Mouse (Mus musculus): Measurements from ENCODE around the gene Galnt17. TPM values are rescaled to one million over a fixed set of nuclear protein-coding genes. Genes with fewer than 3 reads are reported as not detected.

The Galnt17 gene
- polyA plus RNA-seq, 1 experiment from 2014 or later: 0.96 TPM

- WGBS (ENCODE audit: insufficient replicate concordance): 100% methylated on average over 1 of the region's 1 CpGs
Observed at GRCm38 (mm10) chr5:130930999-130931398, 377.3 kb downstream of the Galnt17 start.

GRCm38 (mm10) chr5:130927794-130928149 lies 380.5 kb downstream of the Galnt17 start:
- Histone ChIP-seq H3K4me1 (ENCODE audit: control insufficient read depth, insufficient read depth, low read length) (no peaks in the 10 kb centered on the region), H3K36me3 (ENCODE audit: control insufficient read depth, insufficient read depth, low read length) (no peaks in the 10 kb centered on the region), H3K9me3 (replicated peaks; ENCODE audit: control insufficient read depth, low read length) (no peaks in the 10 kb centered on the region), H3K4me3 (ENCODE audit: low read depth, low read length) (no peak overlapping the region), H3K9ac (ENCODE audit: low read depth, low read length) (no peak overlapping the region), H3K4me2 (no peak overlapping the region), H3K27ac (ENCODE audit: low read depth, low read length) (no peak overlapping the region), H3K27me3 (ENCODE audit: control insufficient read depth, insufficient read depth, low read length) (no peaks in the 10 kb centered on the region)
- ATAC-seq (replicated peaks; ENCODE audit: insufficient number of reproducible peaks, low FRiP score, low TSS enrichment): no peak; the same call in 1 of the 2 replicates
- WGBS (ENCODE audit: insufficient replicate concordance): 49% methylated on average over 8 of the region's 8 CpGs

More at GRCm38 (mm10) chr5:130930999-130931398, 377.3 kb downstream of the Galnt17 start:
- Histone ChIP-seq H3K4me2 (no peak overlapping the region), H3K4me3 (ENCODE audit: low read depth, low read length) (no peak overlapping the region), H3K9me3 (replicated peaks; ENCODE audit: control insufficient read depth, low read length) (no peaks in the 10 kb centered on the region), H3K9ac (ENCODE audit: low read depth, low read length) (no peak overlapping the region), H3K27ac (ENCODE audit: low read depth, low read length) (no peak overlapping the region), H3K4me1 (ENCODE audit: control insufficient read depth, insufficient read depth, low read length) (no peaks in the 10 kb centered on the region), H3K36me3 (ENCODE audit: control insufficient read depth, insufficient read depth, low read length) (no peaks in the 10 kb centered on the region), H3K27me3 (ENCODE audit: control insufficient read depth, insufficient read depth, low read length) (no peaks in the 10 kb centered on the region)
- ATAC-seq (replicated peaks; ENCODE audit: insufficient number of reproducible peaks, low FRiP score, low TSS enrichment): no peak

DNA sequence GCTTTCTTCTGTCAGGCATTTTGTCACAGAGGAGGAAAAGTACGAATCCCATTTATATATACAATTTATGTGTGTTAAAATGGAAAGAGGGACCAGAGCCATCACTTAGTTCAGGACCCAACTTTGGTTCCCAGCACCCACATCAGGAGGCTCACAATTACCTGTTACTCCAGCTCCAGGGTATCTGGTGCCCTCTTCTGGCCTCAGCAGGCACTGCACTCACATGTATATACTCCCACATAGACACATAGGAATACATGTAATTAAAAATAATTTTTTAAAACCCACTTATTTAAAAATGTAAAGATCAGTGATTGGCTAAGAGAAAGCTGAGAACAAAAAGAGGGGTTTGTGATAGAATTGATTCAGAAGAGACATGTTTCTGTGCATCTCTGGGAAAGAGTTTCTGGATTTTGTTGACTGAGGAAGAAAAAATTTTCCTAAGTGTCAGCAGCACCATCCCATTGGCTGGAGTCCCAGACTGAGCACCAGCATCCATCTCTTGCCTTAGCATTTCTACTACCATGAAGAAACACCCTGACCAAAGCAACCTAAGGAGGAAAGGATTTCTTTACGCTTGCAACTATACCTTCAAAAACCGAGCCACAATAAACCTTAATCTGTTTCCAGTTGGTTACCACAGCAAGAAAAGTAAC lies 381.0 kb downstream of the Galnt17 start:
- no peak overlapping the region for H3K4me3 ChIP-seq (ENCODE audit: low read depth, low read length)
- H3K4me1 ChIP-seq (ENCODE audit: control insufficient read depth, insufficient read depth, low read length): no peaks in the 10 kb centered on the region
- no peak for ATAC-seq (replicated peaks; ENCODE audit: insufficient number of reproducible peaks, low FRiP score, low TSS enrichment)
- no peaks in the 10 kb centered on the region for H3K9me3 ChIP-seq (replicated peaks; ENCODE audit: control insufficient read depth, low read length)
- H3K27me3 ChIP-seq (ENCODE audit: control insufficient read depth, insufficient read depth, low read length): no peaks in the 10 kb centered on the region
- WGBS (ENCODE audit: insufficient replicate concordance): 63% methylated on average over 3 of the region's 3 CpGs
- H3K36me3 ChIP-seq (ENCODE audit: control insufficient read depth, insufficient read depth, low read length): no peaks in the 10 kb centered on the region
- H3K9ac ChIP-seq (ENCODE audit: low read depth, low read length): no peak overlapping the region
- no peak overlapping the region for H3K4me2 ChIP-seq
- H3K27ac ChIP-seq (ENCODE audit: low read depth, low read length): no peak overlapping the region

DNA sequence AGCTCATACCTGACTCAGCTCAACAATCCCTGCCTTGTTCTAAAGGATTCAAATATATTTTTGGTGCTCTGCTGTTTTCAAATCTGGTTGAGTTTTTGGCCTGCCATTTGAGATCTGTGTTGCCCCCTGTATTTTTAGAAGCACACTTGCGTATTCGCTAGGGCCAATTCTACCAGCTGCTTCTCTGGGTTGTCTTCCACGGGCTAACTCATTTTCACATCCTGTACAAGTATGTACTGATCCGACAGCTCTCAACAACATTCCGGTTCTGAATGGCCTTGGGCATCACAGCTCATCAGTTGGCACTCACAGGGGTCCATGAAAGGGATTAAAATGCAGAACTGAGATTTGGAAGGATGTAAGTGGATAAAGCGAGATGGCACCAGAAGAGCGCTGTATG lies 382.6 kb downstream of the Galnt17 start:
- Histone ChIP-seq H3K4me3 (ENCODE audit: low read depth, low read length) (no peak overlapping the region), H3K4me2 (no peak overlapping the region), H3K36me3 (ENCODE audit: control insufficient read depth, insufficient read depth, low read length) (no peaks in the 10 kb centered on the region), H3K4me1 (ENCODE audit: control insufficient read depth, insufficient read depth, low read length) (no peaks in the 10 kb centered on the region), H3K27ac (ENCODE audit: low read depth, low read length) (no peak overlapping the region), H3K9me3 (replicated peaks; ENCODE audit: control insufficient read depth, low read length) (no peaks in the 10 kb centered on the region), H3K27me3 (ENCODE audit: control insufficient read depth, insufficient read depth, low read length) (no peaks in the 10 kb centered on the region), H3K9ac (ENCODE audit: low read depth, low read length) (no peak overlapping the region)
- 85% methylated on average over 7 of the region's 7 CpGs for WGBS (ENCODE audit: insufficient replicate concordance)
- ATAC-seq (replicated peaks; ENCODE audit: insufficient number of reproducible peaks, low FRiP score, low TSS enrichment): no peak

DNA sequence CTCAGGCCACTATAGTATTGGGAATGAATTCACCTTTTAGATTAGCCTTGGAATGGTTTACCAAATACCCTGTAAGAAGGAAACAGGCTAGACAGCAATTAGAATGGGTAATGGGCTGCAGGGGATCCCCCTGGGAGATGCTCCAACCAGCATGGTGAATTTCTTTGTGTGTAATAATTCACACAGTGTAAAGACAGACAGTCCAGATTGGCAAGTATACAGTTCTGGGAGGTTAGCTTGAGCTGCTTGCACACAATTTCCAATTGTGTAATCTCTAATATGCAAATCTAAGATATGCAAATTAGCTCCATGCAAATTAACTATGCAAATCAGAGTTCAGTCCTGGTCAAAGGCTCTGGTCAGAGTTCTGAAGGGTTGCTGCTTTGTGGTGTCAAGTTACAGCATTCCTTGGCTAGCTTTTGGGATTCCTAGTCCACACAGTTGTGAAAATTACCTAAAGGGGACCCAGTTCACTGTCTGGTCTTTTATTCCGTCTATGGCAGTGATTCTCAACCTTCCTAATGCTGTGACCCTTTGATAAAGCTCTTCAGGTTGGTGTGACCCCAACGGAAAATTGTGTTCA lies 384.0 kb downstream of the Galnt17 start:
- Histone ChIP-seq H3K4me2 (no peak overlapping the region), H3K4me1 (ENCODE audit: control insufficient read depth, insufficient read depth, low read length) (no peaks in the 10 kb centered on the region), H3K4me3 (ENCODE audit: low read depth, low read length) (no peak overlapping the region), H3K9me3 (replicated peaks; ENCODE audit: control insufficient read depth, low read length) (no peaks in the 10 kb centered on the region), H3K9ac (ENCODE audit: low read depth, low read length) (no peak overlapping the region), H3K27ac (ENCODE audit: low read depth, low read length) (no peak overlapping the region), H3K27me3 (ENCODE audit: control insufficient read depth, insufficient read depth, low read length) (no peaks in the 10 kb centered on the region), H3K36me3 (ENCODE audit: control insufficient read depth, insufficient read depth, low read length) (no peaks in the 10 kb centered on the region)
- WGBS (ENCODE audit: insufficient replicate concordance): 22% methylated on average over 2 of the region's 2 CpGs
- no peak for ATAC-seq (replicated peaks; ENCODE audit: insufficient number of reproducible peaks, low FRiP score, low TSS enrichment)

- Histone ChIP-seq H3K4me1 (ENCODE audit: control insufficient read depth, insufficient read depth, low read length) (no peaks in the 10 kb centered on the region), H3K9me3 (replicated peaks; ENCODE audit: control insufficient read depth, low read length) (no peaks in the 10 kb centered on the region), H3K4me3 (ENCODE audit: low read depth, low read length) (no peak overlapping the region), H3K36me3 (ENCODE audit: control insufficient read depth, insufficient read depth, low read length) (no peaks in the 10 kb centered on the region), H3K27ac (ENCODE audit: low read depth, low read length) (no peak overlapping the region), H3K27me3 (ENCODE audit: control insufficient read depth, insufficient read depth, low read length) (no peaks in the 10 kb centered on the region), H3K9ac (ENCODE audit: low read depth, low read length) (no peak overlapping the region), H3K4me2 (no peak overlapping the region)
- ATAC-seq (replicated peaks; ENCODE audit: insufficient number of reproducible peaks, low FRiP score, low TSS enrichment): no peak
- WGBS (ENCODE audit: insufficient replicate concordance): 83% methylated on average over 7 of the region's 7 CpGs
Observed at GRCm38 (mm10) chr5:130919969-130920368, 388.3 kb downstream of the Galnt17 start.

DNA sequence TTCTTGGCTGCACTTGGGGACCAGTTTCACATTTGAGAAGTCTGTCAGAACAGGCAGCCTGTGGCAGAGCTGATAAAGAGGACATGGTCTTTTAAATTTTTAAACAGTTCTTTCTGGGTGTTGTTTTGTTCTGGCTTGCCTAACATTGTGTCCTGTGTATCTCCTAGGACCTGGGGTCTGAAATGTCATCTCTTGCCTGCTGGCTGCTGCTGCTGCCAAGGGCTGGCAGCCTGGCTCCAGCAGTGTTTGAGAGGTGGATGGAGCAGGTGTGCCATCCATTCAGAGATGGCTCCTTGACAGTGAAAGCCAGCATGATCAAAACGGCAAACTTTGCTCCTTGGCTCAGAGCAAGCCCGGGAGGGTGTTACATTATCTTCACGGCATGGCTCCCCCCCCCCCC lies 393.7 kb downstream of the Galnt17 start:
- Histone ChIP-seq H3K4me3 (ENCODE audit: low read depth, low read length) (no peak overlapping the region), H3K4me2 (no peak overlapping the region), H3K9ac (ENCODE audit: low read depth, low read length) (no peak overlapping the region), H3K27ac (ENCODE audit: low read depth, low read length) (no peak overlapping the region), H3K27me3 (ENCODE audit: control insufficient read depth, insufficient read depth, low read length) (no peaks in the 10 kb centered on the region), H3K9me3 (replicated peaks; ENCODE audit: control insufficient read depth, low read length) (no peaks in the 10 kb centered on the region), H3K4me1 (ENCODE audit: control insufficient read depth, insufficient read depth, low read length) (no peaks in the 10 kb centered on the region), H3K36me3 (ENCODE audit: control insufficient read depth, insufficient read depth, low read length) (no peaks in the 10 kb centered on the region)
- WGBS (ENCODE audit: insufficient replicate concordance): 73% methylated on average over 3 of the region's 3 CpGs
- no peak for ATAC-seq (replicated peaks; ENCODE audit: insufficient number of reproducible peaks, low FRiP score, low TSS enrichment)

GRCm38 (mm10) chr5:130911551-130911950 lies 396.7 kb downstream of the Galnt17 start:
- Histone ChIP-seq H3K36me3 (ENCODE audit: control insufficient read depth, insufficient read depth, low read length) (no peaks in the 10 kb centered on the region), H3K4me3 (ENCODE audit: low read depth, low read length) (no peak overlapping the region), H3K27me3 (ENCODE audit: control insufficient read depth, insufficient read depth, low read length) (no peaks in the 10 kb centered on the region), H3K4me2 (no peak overlapping the region), H3K4me1 (ENCODE audit: control insufficient read depth, insufficient read depth, low read length) (no peaks in the 10 kb centered on the region), H3K9ac (ENCODE audit: low read depth, low read length) (no peak overlapping the region), H3K9me3 (replicated peaks; ENCODE audit: control insufficient read depth, low read length) (no peaks in the 10 kb centered on the region), H3K27ac (ENCODE audit: low read depth, low read length) (no peak overlapping the region)
- no peak for ATAC-seq (replicated peaks; ENCODE audit: insufficient number of reproducible peaks, low FRiP score, low TSS enrichment)
- WGBS (ENCODE audit: insufficient replicate concordance): 62% methylated on average over 2 of the region's 2 CpGs

GRCm38 (mm10) chr5:130901736-130902135 lies 406.6 kb downstream of the Galnt17 start:
- Histone ChIP-seq H3K4me2 (no peak overlapping the region), H3K4me1 (ENCODE audit: control insufficient read depth, insufficient read depth, low read length) (no peaks in the 10 kb centered on the region), H3K4me3 (ENCODE audit: low read depth, low read length) (no peak overlapping the region), H3K36me3 (ENCODE audit: control insufficient read depth, insufficient read depth, low read length) (no peaks in the 10 kb centered on the region), H3K27ac (ENCODE audit: low read depth, low read length) (no peak overlapping the region), H3K9ac (ENCODE audit: low read depth, low read length) (no peak overlapping the region), H3K9me3 (replicated peaks; ENCODE audit: control insufficient read depth, low read length) (no peaks in the 10 kb centered on the region), H3K27me3 (ENCODE audit: control insufficient read depth, insufficient read depth, low read length) (no peaks in the 10 kb centered on the region)
- 91% methylated on average over 3 of the region's 3 CpGs for WGBS (ENCODE audit: insufficient replicate concordance)
- ATAC-seq (replicated peaks; ENCODE audit: insufficient number of reproducible peaks, low FRiP score, low TSS enrichment): no peak
